15 mouse cellular contexts compared by ENCODE assay signal in genomic region chr10:42264195-42264594, GRCm38 (mm10). TPM values are rescaled to one million over a fixed set of nuclear protein-coding genes. Genes with fewer than 3 reads are reported as not detected.
DNase-seq lines count a peak whose midpoint lies in the region; ATAC-seq and TF ChIP-seq lines count a peak whose summit lies in the region.
"Had no signal": no experiment of that assay in that cellular context is flagged by ENCODE, and none has a peak within 500 bp of the region (broad histone marks: within the 10 kb centered on the region; RNA-seq: fewer than 3 reads in every experiment).

No protein-coding gene starts in this region.

- no peak for ATAC-seq in kidney, embryonic 15.5 days (replicated peaks; ENCODE audit: low FRiP score)
- no peak for ATAC-seq in liver, embryonic 15.5 days (ENCODE audit: insufficient read depth)
- ATAC-seq: forebrain, embryonic 14.5 days; hindbrain, postnatal 0 days had no signal

- no peak for TF ChIP-seq CTCF in kidney, adult 2 months (conservative IDR thresholded peaks at IDR 0.05; ENCODE audit: insufficient read depth, insufficient read length, low read depth, low read length)

- no peak overlapping the region for H3K9ac ChIP-seq in kidney, embryonic 15.5 days
- peak overlapping the region; percentile 25 for H3K9ac ChIP-seq in liver, embryonic 15.5 days
- H3K9ac ChIP-seq: limb, embryonic 15.5 days; neural tube, embryonic 12.5 days had no signal

- TF ChIP-seq POLR2A in kidney, adult 2 months (IDR thresholded peaks at IDR 0.05; ENCODE audit: low read depth, low read length) = no peak

- H3K36me3 ChIP-seq in kidney, adult 2 months (ENCODE audit: control insufficient read depth, insufficient read depth, low read length) = peaks cover 8% of the 10 kb centered on the region
- peaks cover 39% of the 10 kb centered on the region for H3K36me3 ChIP-seq in kidney, embryonic 15.5 days
- H3K36me3 ChIP-seq in liver, embryonic 15.5 days (replicated peaks) = peaks cover 93% of the 10 kb centered on the region
- peaks cover 26% of the 10 kb centered on the region for H3K36me3 ChIP-seq in forebrain, embryonic 10.5 days (replicated peaks)

- no peak overlapping the region for H3K27ac ChIP-seq in kidney, adult 2 months (ENCODE audit: insufficient read depth, low read depth, low read length)
- no peak overlapping the region for H3K27ac ChIP-seq in kidney, embryonic 15.5 days
- H3K27ac ChIP-seq in liver, embryonic 15.5 days (replicated peaks) = peak overlapping the region; percentile 96
- H3K27ac ChIP-seq in forebrain, embryonic 10.5 days = no peak overlapping the region
- H3K27ac ChIP-seq: hindbrain, postnatal 0 days; limb, embryonic 15.5 days; neural tube, embryonic 12.5 days had no signal

- H3K4me3 ChIP-seq in kidney, adult 2 months (ENCODE audit: insufficient read depth, low read depth, low read length) = no peak overlapping the region
- H3K4me3 ChIP-seq in kidney, embryonic 15.5 days (replicated peaks) = no peak overlapping the region
- 0 out of 2 replicates have a peak overlapping the region, but pooled peaks have one; percentile 36 for H3K4me3 ChIP-seq in liver, embryonic 15.5 days (replicated peaks)
- no peak overlapping the region for H3K4me3 ChIP-seq in forebrain, embryonic 10.5 days
- H3K4me3 ChIP-seq: limb, embryonic 15.5 days; neural tube, embryonic 12.5 days had no signal

- H3K9me3 ChIP-seq in kidney, embryonic 15.5 days (replicated peaks) = no peaks in the 10 kb centered on the region
- H3K9me3 ChIP-seq in liver, embryonic 15.5 days (replicated peaks) = peaks cover 10% of the 10 kb centered on the region; the same call in 1 of the 2 replicates
- no peaks in the 10 kb centered on the region; the same call in 1 of the 2 replicates for H3K9me3 ChIP-seq in forebrain, embryonic 10.5 days
- H3K9me3 ChIP-seq: limb, embryonic 15.5 days; neural tube, embryonic 12.5 days had no signal

- H3K4me2 ChIP-seq in kidney, embryonic 15.5 days = no peak overlapping the region
- H3K4me2 ChIP-seq in liver, embryonic 15.5 days = peak overlapping the region; percentile 61
- H3K4me2 ChIP-seq: limb, embryonic 15.5 days; neural tube, embryonic 12.5 days had no signal

- peak; percentile 47 for DNase-seq in gastrocnemius, adult 18-20 months (ENCODE audit: low spot score)
- DNase-seq in gastrocnemius, postnatal 10 days = no peak
- DNase-seq in kidney, adult 2 months = peak; percentile 86
- DNase-seq in kidney, postnatal 36 days = peak; percentile 73 to 86
- no peak for DNase-seq in thymus, postnatal 10 days (ENCODE audit: low spot score in 2 of 2)
- DNase-seq in forebrain, embryonic 10.5 days (ENCODE audit: extremely low spot score, low spot score) = no peak
- DNase-seq: adrenal gland, postnatal 14 days; cerebellum, postnatal 10 days; embryo, embryonic 11 days had no signal

- no peaks in the 10 kb centered on the region for H3K27me3 ChIP-seq in kidney, adult 2 months (replicated peaks; ENCODE audit: control insufficient read depth, insufficient read depth, low read length)
- no peaks in the 10 kb centered on the region for H3K27me3 ChIP-seq in kidney, embryonic 15.5 days
- H3K27me3 ChIP-seq in liver, embryonic 15.5 days = no peaks in the 10 kb centered on the region
- no peaks in the 10 kb centered on the region for H3K27me3 ChIP-seq in forebrain, embryonic 10.5 days (ENCODE audit: poor library complexity, severe bottlenecking)
- H3K27me3 ChIP-seq: limb, embryonic 15.5 days; neural tube, embryonic 12.5 days had no signal

- peaks cover 37% of the 10 kb centered on the region for H3K4me1 ChIP-seq in kidney, adult 2 months (ENCODE audit: control insufficient read depth, insufficient read depth, low read length)
- H3K4me1 ChIP-seq in kidney, embryonic 15.5 days = peaks cover 16% of the 10 kb centered on the region
- H3K4me1 ChIP-seq in liver, embryonic 15.5 days (replicated peaks) = peaks cover 97% of the 10 kb centered on the region
- peaks cover 2% of the 10 kb centered on the region for H3K4me1 ChIP-seq in forebrain, embryonic 10.5 days

- 41% methylated on average over 5 of the region's 5 CpGs for WGBS in kidney, adult 2 months
- 76% methylated on average over 5 of the region's 5 CpGs for WGBS in kidney, embryonic 15.5 days
- 70% methylated on average over 5 of the region's 5 CpGs for WGBS in liver, embryonic 15.5 days (ENCODE audit: insufficient replicate concordance)
- WGBS in forebrain, embryonic 10.5 days = 88% methylated on average over 5 of the region's 5 CpGs

RNA-seq across cellular contexts. Expression of gene Foxo3, which starts 12.4 kb away (rescaled TPM):
- total RNA-seq in gastrocnemius, adult 18-20 months (2021) = 10 to 100 TPM; 23.3 to 29.8 TPM
- 10 to 100 TPM; 31.4 to 43.5 TPM for total RNA-seq in gastrocnemius, postnatal 10 days (2021)
- 29.2 and 35.5 TPM in 2 replicates for polyA plus RNA-seq in kidney, adult 2 months (2012; rRNA removed)
- 6.1 and 7.0 TPM in 2 replicates for polyA plus RNA-seq in kidney, embryonic 15.5 days (2015; fragmentation: Nextera tagmentation; extraction: Ambion mirVana)
- polyA plus RNA-seq in liver, embryonic 15.5 days (2015; fragmentation: Nextera tagmentation; extraction: Ambion mirVana) = 15.1 and 15.9 TPM in 2 replicates
- 2.1 and 2.3 TPM in 2 replicates for polyA plus RNA-seq in forebrain, embryonic 10.5 days (2016; fragmentation: Nextera tagmentation; extraction: Ambion mirVana)

Comparison
In these comparisons a context has a peak if more than half of its experiments do, and no peak if none do; other contexts are left out.
1. DNase-seq: peak in gastrocnemius, adult 18-20 months (single experiment), kidney, adult 2 months (single experiment) and kidney, postnatal 36 days (2 of 2); none in gastrocnemius, postnatal 10 days (single experiment), thymus, postnatal 10 days (0 of 2) and forebrain, embryonic 10.5 days (single experiment).